Mouse (Mus musculus) midbrain, postnatal 0 days (tissue): ENCODE measurements around the gene Akt3. TPM values are rescaled to one million over a fixed set of nuclear protein-coding genes. Genes with fewer than 3 reads are reported as not detected.
A peak's percentile ranks its signal among the peaks of the same experiment; 100 is the strongest.

Experiments used
- ATAC-seq: fragments of 200-750 bp; cut with Nextera tagmentation; 2 replicates; pipeline ENCODE4 v1.8.0; 2017; ENCODE audit warnings: moderate number of reproducible peaks, mild to moderate bottlenecking, moderate TSS enrichment, moderate library complexity; ENCODE audit not compliant: low FRiP score
- DNase-seq: peaks from one replicate; pipeline ENCODE4 v3.0.0-alpha.2; 2015; ENCODE audit warnings: low spot score
- H3K27ac ChIP-seq: fragments of 300-500 bp; sonication (generic); 2 replicates; pipeline ENCODE4 v1.5.1; 2014; ENCODE audit warnings: low read depth, mild to moderate bottlenecking, low read length, mixed read lengths
- H3K27me3 ChIP-seq: fragments of 300-500 bp; sonication (generic); 2 replicates; pipeline ENCODE4 v1.6.1; 2014; ENCODE audit warnings: low read length, control low read depth, mixed read lengths; ENCODE audit not compliant: insufficient read depth
- H3K36me3 ChIP-seq: fragments of 300-500 bp; sonication (generic); 2 replicates; pipeline ENCODE4 v1.6.1; 2014; ENCODE audit warnings: low read length, control low read depth, mixed read lengths; ENCODE audit not compliant: insufficient read depth
- H3K4me1 ChIP-seq: fragments of 300-500 bp; sonication (generic); 2 replicates; pipeline ENCODE4 v1.6.1; 2014; ENCODE audit warnings: mild to moderate bottlenecking, control low read depth, antibody characterized with exemption, low read length, mixed read lengths; ENCODE audit not compliant: insufficient read depth
- H3K4me2 ChIP-seq: fragments of 300-500 bp; sonication (generic); 2 replicates; pipeline ENCODE4 v1.6.1; 2014; ENCODE audit warnings: low read depth, mild to moderate bottlenecking, low read length, mixed read lengths; ENCODE audit not compliant: poor library complexity, severe bottlenecking
- H3K4me3 ChIP-seq: fragments of 300-500 bp; sonication (generic); 2 replicates; pipeline ENCODE4 v1.5.1; 2014; ENCODE audit warnings: low read depth, mild to moderate bottlenecking, low read length, moderate library complexity
- H3K9ac ChIP-seq: fragments of 300-500 bp; sonication (generic); replicated peaks from 2 replicates; pipeline ENCODE4 v1.6.1; 2014; ENCODE audit warnings: mild to moderate bottlenecking, low read length, moderate library complexity, mixed read lengths; ENCODE audit not compliant: poor library complexity, severe bottlenecking
- H3K9me3 ChIP-seq: fragments of 300-500 bp; sonication (generic); 2 replicates; pipeline ENCODE4 v1.6.1; 2016; ENCODE audit warnings: low read length, control low read depth
- CTCF ChIP-seq: IDR thresholded peaks from 2 replicates; pipeline ENCODE4 v1.5.1; 2016; ENCODE audit warnings: antibody characterized with exemption, mild to moderate bottlenecking
- WGBS: fragments of 180-500 bp; shearing (Covaris S2); extraction: QIAGEN DNeasy Blood & Tissue Kit; methylation state at CpG from one replicate; pipeline ENCODE4 v1.1.7; 2014; 5-methylcytosine and 5-hydroxymethylcytosine counted together
- polyA plus RNA-seq: library from polyadenylated mRNA; unstranded; fragments of >200 nt; fragmentation: Nextera tagmentation; extraction: Ambion mirVana; gene quantifications from 2 replicates; pipeline ENCODE4 v1.2.1, GENCODE M21; 2015
- total RNA-seq: library from RNA; depleted of rRNA; stranded (reverse); fragments of >200 nt; gene quantifications from 2 replicates; pipeline ENCODE4 v1.2.3, GENCODE M21; 2014

Akt3 gene
- total and polyA plus RNA-seq, 2 experiments from 2014 or later, result 14.5 to 92.6 TPM

- Histone ChIP-seq H3K4me2 (no peak overlapping the region), H3K36me3 (no peaks in the 10 kb centered on the region), H3K9me3 (no peaks in the 10 kb centered on the region), H3K9ac (no peak overlapping the region), H3K4me3 (no peak overlapping the region), H3K4me1 (no peaks in the 10 kb centered on the region), H3K27ac (no peak overlapping the region), H3K27me3 (no peaks in the 10 kb centered on the region)
- ATAC-seq (no peak), DNase-seq (peak; percentile 63)
- 66% methylated on average over 6 of the region's 6 CpGs for WGBS
- no peak for TF ChIP-seq CTCF
These were observed 270.8 kb downstream of the Akt3 start for GRCm38 (mm10) chr1:176986990-176987740.

- no peaks in the 10 kb centered on the region for H3K36me3 ChIP-seq
- H3K4me2 ChIP-seq, result no peak overlapping the region
- DNase-seq (no peak), ATAC-seq (no peak)
- no peaks in the 10 kb centered on the region for H3K9me3 ChIP-seq
- H3K27ac ChIP-seq, result no peak overlapping the region
- H3K27me3 ChIP-seq, result no peaks in the 10 kb centered on the region
- TF ChIP-seq CTCF, result no peak
- H3K9ac ChIP-seq, result no peak overlapping the region
- H3K4me3 ChIP-seq, result no peak overlapping the region
- WGBS, result 48% methylated on average over 6 of the region's 6 CpGs
- H3K4me1 ChIP-seq, result no peaks in the 10 kb centered on the region
These were observed 271.7 kb downstream of the Akt3 start for GRCm38 (mm10) chr1:176986275-176986674.

GRCm38 (mm10) chr1:176985691-176986090 is 272.3 kb downstream of the Akt3 start:
- H3K27me3 ChIP-seq, result no peaks in the 10 kb centered on the region
- DNase-seq, result no peak
- 59% methylated on average over 6 of the region's 6 CpGs for WGBS

GRCm38 (mm10) chr1:176982671-176983070 is 275.3 kb downstream of the Akt3 start:
- ATAC-seq (no peak), DNase-seq (no peak)
- WGBS, result 82% methylated on average over 8 of the region's 8 CpGs
- Histone ChIP-seq H3K9me3 (no peaks in the 10 kb centered on the region), H3K27ac (no peak overlapping the region), H3K9ac (no peak overlapping the region), H3K36me3 (no peaks in the 10 kb centered on the region), H3K4me3 (no peak overlapping the region), H3K4me2 (no peak overlapping the region), H3K4me1 (no peaks in the 10 kb centered on the region), H3K27me3 (no peaks in the 10 kb centered on the region)
- no peak for TF ChIP-seq CTCF

More at GRCm38 (mm10) chr1:176985691-176986090, 272.3 kb downstream of the Akt3 start:
- Histone ChIP-seq H3K9ac (no peak overlapping the region), H3K9me3 (no peaks in the 10 kb centered on the region), H3K27ac (no peak overlapping the region), H3K4me1 (no peaks in the 10 kb centered on the region), H3K36me3 (no peaks in the 10 kb centered on the region), H3K4me3 (no peak overlapping the region), H3K4me2 (no peak overlapping the region)
- ATAC-seq, result no peak
- TF ChIP-seq CTCF, result no peak

- ATAC-seq (no peak), DNase-seq (no peak)
- no peaks in the 10 kb centered on the region for H3K9me3 ChIP-seq
- H3K27ac ChIP-seq, result no peak overlapping the region
- H3K36me3 ChIP-seq, result no peaks in the 10 kb centered on the region
- H3K27me3 ChIP-seq, result no peaks in the 10 kb centered on the region
- H3K9ac ChIP-seq, result no peak overlapping the region
- H3K4me1 ChIP-seq, result no peaks in the 10 kb centered on the region
- no peak overlapping the region for H3K4me3 ChIP-seq
- WGBS, result 60% methylated on average over 2 of the region's 2 CpGs
- H3K4me2 ChIP-seq, result no peak overlapping the region
- no peak for TF ChIP-seq CTCF
These were observed 276.5 kb downstream of the Akt3 start for GRCm38 (mm10) chr1:176981511-176981910.

- Histone ChIP-seq H3K27ac (no peak overlapping the region), H3K4me3 (no peak overlapping the region), H3K36me3 (no peaks in the 10 kb centered on the region), H3K4me1 (no peaks in the 10 kb centered on the region), H3K9ac (no peak overlapping the region), H3K27me3 (no peaks in the 10 kb centered on the region), H3K4me2 (no peak overlapping the region), H3K9me3 (no peaks in the 10 kb centered on the region)
- no peak for TF ChIP-seq CTCF
- 56% methylated on average over 10 of the region's 10 CpGs for WGBS
- ATAC-seq (no peak), DNase-seq (no peak)
These were observed 277.1 kb downstream of the Akt3 start for GRCm38 (mm10) chr1:176980801-176981400.
